Mouse (Mus musculus) stomach, postnatal 0 days (tissue): ENCODE measurements around the gene Il6st. TPM values are rescaled to one million over a fixed set of nuclear protein-coding genes. Genes with fewer than 3 reads are reported as not detected.

Experiments used
- ATAC-seq: fragments of 200-750 bp; cut with Nextera tagmentation; 2 replicates; pipeline ENCODE4 v1.8.0; 2017; ENCODE audit not compliant: low FRiP score, low TSS enrichment
- DNase-seq: peaks from one replicate; pipeline ENCODE4 v3.0.0-alpha.2; 2016; ENCODE audit warnings: low spot score
- H3K27ac ChIP-seq: fragments of 300-500 bp; sonication (generic); replicated peaks from 2 replicates; pipeline ENCODE4 v1.5.1; 2014; ENCODE audit warnings: mild to moderate bottlenecking, control low read depth
- H3K27me3 ChIP-seq: fragments of 300-500 bp; sonication (generic); 2 replicates; pipeline ENCODE4 v1.6.1; 2014; ENCODE audit warnings: low read length; ENCODE audit not compliant: control insufficient read depth, insufficient read depth
- H3K36me3 ChIP-seq: fragments of 300-500 bp; sonication (generic); 2 replicates; pipeline ENCODE4 v1.6.1; 2014; ENCODE audit warnings: low read length, mixed read lengths; ENCODE audit not compliant: control insufficient read depth, insufficient read depth
- H3K4me1 ChIP-seq: fragments of 300-500 bp; sonication (generic); replicated peaks from 2 replicates; pipeline ENCODE4 v1.6.1; 2014; ENCODE audit warnings: antibody characterized with exemption; ENCODE audit not compliant: control insufficient read depth, insufficient read depth
- H3K4me2 ChIP-seq: fragments of 300-500 bp; sonication (generic); replicated peaks from 2 replicates; pipeline ENCODE4 v1.6.1; 2014; ENCODE audit warnings: low read depth, mild to moderate bottlenecking, control low read depth, moderate library complexity
- H3K4me3 ChIP-seq: fragments of 300-500 bp; sonication (generic); 2 replicates; pipeline ENCODE4 v1.5.1; 2014; ENCODE audit warnings: low read depth, low read length, control low read depth
- H3K9ac ChIP-seq: fragments of 300-500 bp; sonication (generic); 2 replicates; pipeline ENCODE4 v1.6.1; 2014; ENCODE audit warnings: mild to moderate bottlenecking, low read length, control low read depth, mixed read lengths
- H3K9me3 ChIP-seq: fragments of 300-500 bp; sonication (generic); 2 replicates; pipeline ENCODE4 v1.6.1; 2016; ENCODE audit warnings: low read length; ENCODE audit not compliant: control insufficient read depth
- CTCF ChIP-seq: IDR thresholded peaks from 2 replicates; pipeline ENCODE4 v1.5.1; 2016; ENCODE audit warnings: antibody characterized with exemption, low read depth, mild to moderate bottlenecking, moderate library complexity
- EP300 ChIP-seq: optimal IDR thresholded peaks from 2 replicates; pipeline ENCODE3; 2016; ENCODE audit warnings: antibody characterized with exemption
- WGBS: fragments of 180-500 bp; shearing (Covaris S2); extraction: QIAGEN DNeasy Blood & Tissue Kit; methylation state at CpG from one replicate; pipeline ENCODE4 v1.1.7; 2014; 5-methylcytosine and 5-hydroxymethylcytosine counted together
- polyA plus RNA-seq: library from polyadenylated mRNA; unstranded; fragments of >200 nt; fragmentation: Nextera tagmentation; extraction: Ambion mirVana; gene quantifications from 2 replicates; pipeline ENCODE4 v1.2.1, GENCODE M21; 2015

Gene Il6st
- polyA plus RNA-seq, 1 experiment from 2014 or later, result 25.8 TPM

DNA sequence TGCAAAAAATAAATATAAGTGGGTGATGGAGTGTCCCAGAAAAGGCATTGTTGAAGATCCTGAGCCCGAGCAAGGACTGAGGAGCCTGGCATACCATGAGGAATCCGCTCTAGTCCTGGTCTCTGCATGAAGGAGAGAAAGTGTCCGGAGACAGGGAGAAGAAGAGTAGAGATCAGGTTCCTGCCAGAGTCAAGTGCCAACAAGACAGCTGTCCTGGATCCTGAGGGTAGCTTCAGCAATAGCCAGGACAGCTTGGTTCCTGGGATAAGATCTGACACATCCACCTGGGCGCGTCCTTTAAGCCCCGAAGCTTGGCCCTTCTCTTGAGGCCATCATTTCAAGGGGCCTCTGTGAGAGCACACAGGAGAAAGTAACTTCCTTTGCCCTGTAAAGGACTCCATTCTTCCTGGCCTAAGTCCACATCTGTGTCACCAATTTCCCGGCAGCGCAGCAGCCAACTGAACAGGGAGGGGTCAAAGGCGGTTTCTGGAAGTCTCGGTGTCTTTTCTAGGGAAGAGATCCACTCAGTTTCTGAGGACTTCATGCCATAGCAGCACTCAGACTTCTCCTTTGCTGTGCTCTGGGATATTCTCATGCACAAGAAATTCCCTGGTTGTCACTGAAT, 59.6 kb downstream of the Il6st start:
- TF ChIP-seq CTCF (no peak), EP300 (no peak)
- no peak for DNase-seq
- Histone ChIP-seq H3K27me3 (no peaks in the 10 kb centered on the region), H3K4me2 (no peak overlapping the region), H3K27ac (no peak overlapping the region), H3K9ac (no peak overlapping the region), H3K4me3 (no peak overlapping the region), H3K4me1 (no peaks in the 10 kb centered on the region), H3K9me3 (no peaks in the 10 kb centered on the region), H3K36me3 (no peaks in the 10 kb centered on the region)
- 84% methylated on average over 10 of the region's 10 CpGs for WGBS
- no peak for ATAC-seq

DNA sequence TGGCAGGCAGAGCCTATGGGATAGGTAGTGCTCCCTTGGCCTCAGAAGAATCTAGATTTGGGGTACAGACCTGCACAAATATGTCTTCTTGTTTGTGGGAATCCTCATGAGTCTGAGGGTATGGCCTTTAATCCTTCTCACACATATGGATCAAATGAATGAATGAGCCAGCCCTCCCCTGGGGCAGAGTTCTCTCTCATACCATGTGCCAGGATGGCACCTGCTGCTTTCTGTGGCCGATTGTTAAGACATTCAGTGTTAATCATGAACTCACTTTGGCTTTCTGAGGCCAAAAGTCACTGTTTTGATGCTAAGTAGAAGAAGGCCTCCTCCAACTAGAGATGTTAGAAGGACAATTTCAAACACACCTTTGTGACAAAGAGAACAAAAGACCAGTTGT, 63.3 kb downstream of the Il6st start:
- Histone ChIP-seq H3K4me3 (no peak overlapping the region), H3K27ac (no peak overlapping the region), H3K9ac (no peak overlapping the region), H3K4me2 (no peak overlapping the region), H3K36me3 (no peaks in the 10 kb centered on the region), H3K27me3 (no peaks in the 10 kb centered on the region), H3K9me3 (no peaks in the 10 kb centered on the region), H3K4me1 (no peaks in the 10 kb centered on the region)
- no peak for TF ChIP-seq CTCF
- DNase-seq, result no peak
- 56% methylated on average over 1 of the region's 1 CpGs for WGBS
- no peak for ATAC-seq

DNA sequence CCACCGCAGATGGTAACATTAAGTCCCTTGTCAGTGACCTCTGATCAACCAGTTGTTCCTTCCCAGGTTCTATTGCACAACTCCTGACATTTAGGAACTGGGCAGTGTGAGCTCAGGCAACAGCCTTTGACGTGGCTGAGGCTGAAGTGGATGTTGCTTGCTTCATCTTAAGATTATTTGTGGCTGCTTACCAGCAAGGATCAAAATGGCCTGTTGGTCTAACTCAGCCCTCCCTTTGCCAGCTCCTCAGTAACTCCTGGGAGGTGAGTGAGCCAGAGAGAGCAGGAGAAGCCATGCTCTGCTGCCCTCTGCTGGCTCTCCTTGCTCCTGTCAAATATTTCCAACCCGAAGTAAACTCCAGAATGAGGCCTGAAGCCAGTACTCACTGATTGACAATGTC, 66.0 kb downstream of the Il6st start:
- Histone ChIP-seq H3K27me3 (no peaks in the 10 kb centered on the region), H3K36me3 (no peaks in the 10 kb centered on the region), H3K27ac (no peak overlapping the region), H3K4me3 (no peak overlapping the region), H3K9me3 (no peaks in the 10 kb centered on the region), H3K4me1 (no peaks in the 10 kb centered on the region), H3K4me2 (no peak overlapping the region), H3K9ac (no peak overlapping the region)
- WGBS, result 27% methylated on average over 3 of the region's 3 CpGs
- DNase-seq (peak; percentile 84), ATAC-seq (peak; percentile 88)
- TF ChIP-seq EP300, result no peak
- TF ChIP-seq CTCF, result peak; percentile 94

DNA sequence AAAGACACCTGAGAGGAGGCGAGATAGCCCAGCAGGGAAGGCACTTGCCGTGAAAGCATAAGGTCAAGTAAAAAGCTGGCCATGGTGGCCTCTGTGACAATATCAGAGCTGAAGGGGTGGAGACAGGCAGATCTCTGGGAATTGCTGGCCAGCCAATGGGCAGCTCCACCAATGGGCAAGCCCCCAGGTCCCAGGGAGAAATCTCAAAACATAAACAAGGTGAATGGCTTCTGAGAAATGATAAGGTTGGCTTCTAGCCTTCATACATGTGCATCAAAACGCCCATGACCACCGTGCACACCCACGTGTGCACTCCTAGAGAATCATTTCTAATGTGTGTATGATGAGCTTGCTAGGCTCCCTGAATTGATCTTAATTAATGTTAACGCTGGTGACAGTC, 68.4 kb downstream of the Il6st start:
- WGBS, result 83% methylated on average over 6 of the region's 6 CpGs
- Histone ChIP-seq H3K9ac (no peak overlapping the region), H3K27ac (no peak overlapping the region), H3K27me3 (no peaks in the 10 kb centered on the region), H3K4me1 (no peaks in the 10 kb centered on the region), H3K36me3 (no peaks in the 10 kb centered on the region), H3K4me3 (no peak overlapping the region), H3K9me3 (no peaks in the 10 kb centered on the region), H3K4me2 (no peak overlapping the region)
- DNase-seq (no peak), ATAC-seq (no peak)
- TF ChIP-seq CTCF (no peak), EP300 (no peak)

DNA sequence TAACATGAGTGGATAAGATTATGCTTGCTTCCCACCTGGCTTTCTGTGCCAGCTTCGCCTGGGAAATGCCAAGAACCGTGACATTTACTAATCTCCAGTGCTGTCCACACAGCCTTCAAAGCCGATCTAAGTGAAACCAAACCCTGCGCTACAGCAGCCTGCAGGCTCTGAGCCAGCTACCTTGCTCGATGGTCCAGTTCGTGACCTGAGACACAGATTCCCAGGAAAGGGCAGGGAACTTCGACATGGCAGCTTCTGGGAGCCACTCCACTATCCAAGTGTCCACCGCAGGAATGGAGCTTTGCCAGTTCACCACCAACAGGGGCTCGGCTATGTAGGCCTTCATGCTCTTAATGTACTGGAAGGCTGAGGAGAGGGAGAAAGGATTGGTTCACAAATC, 69.7 kb downstream of the Il6st start:
- 70% methylated on average over 9 of the region's 9 CpGs for WGBS

DNA sequence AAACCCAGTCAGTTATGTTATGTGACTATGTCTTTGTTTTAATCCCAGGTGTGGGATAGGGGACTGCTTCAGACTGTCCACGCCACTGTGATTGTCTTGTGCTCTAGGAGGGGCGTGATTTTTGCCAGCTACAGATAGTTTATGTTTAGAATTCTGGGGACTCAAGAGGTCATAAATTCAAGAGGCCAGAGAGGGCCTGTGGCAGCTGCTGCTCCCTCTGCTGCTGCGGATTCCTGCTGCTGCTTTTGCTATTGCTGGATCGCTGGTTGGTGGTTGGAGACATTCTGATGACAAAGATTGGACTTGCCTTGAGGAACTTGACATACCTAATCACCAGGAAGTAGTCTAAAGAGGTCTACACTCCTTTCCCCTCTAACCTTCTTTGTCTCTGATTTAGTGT, 72.7 kb downstream of the Il6st start:
- no peak overlapping the region for H3K4me2 ChIP-seq
- no peaks in the 10 kb centered on the region for H3K9me3 ChIP-seq
- H3K27ac ChIP-seq, result no peak overlapping the region
- WGBS, result 48% methylated on average over 4 of the region's 4 CpGs
- no peak overlapping the region for H3K9ac ChIP-seq
- H3K4me1 ChIP-seq, result no peaks in the 10 kb centered on the region
- DNase-seq, result no peak
- TF ChIP-seq EP300 (no peak), CTCF (no peak)
- ATAC-seq, result no peak
- H3K4me3 ChIP-seq, result no peak overlapping the region
- no peaks in the 10 kb centered on the region for H3K27me3 ChIP-seq
- no peaks in the 10 kb centered on the region for H3K36me3 ChIP-seq

More for the DNA sequence above, 69.7 kb downstream of the Il6st start:
- H3K36me3 ChIP-seq, result no peaks in the 10 kb centered on the region
- no peaks in the 10 kb centered on the region for H3K27me3 ChIP-seq
- no peaks in the 10 kb centered on the region for H3K9me3 ChIP-seq
- H3K9ac ChIP-seq, result no peak overlapping the region
- H3K4me1 ChIP-seq, result no peaks in the 10 kb centered on the region
- no peak for ATAC-seq
- no peak overlapping the region for H3K4me3 ChIP-seq
- no peak overlapping the region for H3K4me2 ChIP-seq
- H3K27ac ChIP-seq, result no peak overlapping the region
- TF ChIP-seq CTCF (no peak), EP300 (no peak)
- DNase-seq, result no peak
